Mouse (Mus musculus) C2C12 (cell line): ENCODE measurements around the gene Olfr523. TPM values are rescaled to one million over a fixed set of nuclear protein-coding genes. Genes with fewer than 3 reads are reported as not detected.

Source experiments
- H3K27me3 ChIP-seq: one replicate; pipeline ENCODE4 v1.6.1; 2011; ENCODE audit not compliant: control insufficient read depth, insufficient read depth, insufficient read length
- H3K36me3 ChIP-seq: one replicate; pipeline ENCODE4 v1.6.1; 2011; ENCODE audit not compliant: control insufficient read depth, insufficient read depth
- H3K4me3 ChIP-seq: one replicate; pipeline ENCODE4 v1.5.1; 2011; ENCODE audit warnings: mild to moderate bottlenecking, control low read depth; ENCODE audit not compliant: poor library complexity, insufficient read depth, severe bottlenecking
- H3K79me2 ChIP-seq: one replicate; pipeline ENCODE4 v1.6.1; 2011; ENCODE audit not compliant: control insufficient read depth, insufficient read depth
- H3K79me3 ChIP-seq: one replicate; pipeline ENCODE4 v1.6.1; 2011; ENCODE audit warnings: low read depth, control low read depth
- H3ac ChIP-seq: one replicate; pipeline ENCODE3; 2011; ENCODE audit warnings: low read depth; ENCODE audit not compliant: control insufficient read depth, insufficient read length
- CEBPB ChIP-seq: IDR thresholded peaks from one replicate; pipeline ENCODE4 v1.6.1; 2011; ENCODE audit warnings: low read depth, mild to moderate bottlenecking, control low read depth, moderate library complexity
- CTCF ChIP-seq: IDR thresholded peaks from one replicate; pipeline ENCODE4 v1.5.1; 2011; ENCODE audit not compliant: control insufficient read depth, insufficient read depth, insufficient read length
- FOSL1 ChIP-seq: IDR thresholded peaks from one replicate; pipeline ENCODE4 v1.8.0; 2011; ENCODE audit warnings: mild to moderate bottlenecking, low read length; ENCODE audit not compliant: poor library complexity, insufficient read depth, severe bottlenecking
- MAX ChIP-seq: IDR thresholded peaks from one replicate; pipeline ENCODE4 v1.6.1; 2011; ENCODE audit warnings: mild to moderate bottlenecking, control low read depth
- MYOD1 ChIP-seq: IDR thresholded peaks from one replicate; pipeline ENCODE4 v1.6.1; 2011; ENCODE audit warnings: low read depth; ENCODE audit not compliant: control insufficient read depth, insufficient read length
- MYOG ChIP-seq: IDR thresholded peaks from one replicate; pipeline ENCODE4 v1.6.1; 2011; ENCODE audit not compliant: control insufficient read depth, insufficient read length; ENCODE audit errors: extremely low read depth
- USF1 ChIP-seq: IDR thresholded peaks from one replicate; pipeline ENCODE4 v1.6.1; 2011; ENCODE audit warnings: low read depth, mild to moderate bottlenecking, control low read depth, moderate library complexity
- polyA plus RNA-seq: library from polyadenylated mRNA; unstranded; fragments of >200 nt; fragmentation: generic; extraction: Trizol; gene quantifications from one replicate; pipeline ENCODE4 v1.2.1, GENCODE M21; 2012; ENCODE audit warnings: missing spikeins

Olfr523 gene
- polyA plus RNA-seq, 1 experiment, result not detected

GRCm38 (mm10) chr7:140170863-140171262 lies 2.2 kb upstream of the Olfr523 start:
- no peaks in the 10 kb centered on the region for H3K27me3 ChIP-seq
- no peaks in the 10 kb centered on the region for H3K79me2 ChIP-seq
- no peak overlapping the region for H3K4me3 ChIP-seq
- no peaks in the 10 kb centered on the region for H3K79me3 ChIP-seq
- H3ac ChIP-seq, result no peak overlapping the region
- TF ChIP-seq FOSL1, result no peak
- TF ChIP-seq CTCF, result no peak
- no peak for TF ChIP-seq CEBPB
- TF ChIP-seq MYOG, result no peak
- no peaks in the 10 kb centered on the region for H3K36me3 ChIP-seq

DNA sequence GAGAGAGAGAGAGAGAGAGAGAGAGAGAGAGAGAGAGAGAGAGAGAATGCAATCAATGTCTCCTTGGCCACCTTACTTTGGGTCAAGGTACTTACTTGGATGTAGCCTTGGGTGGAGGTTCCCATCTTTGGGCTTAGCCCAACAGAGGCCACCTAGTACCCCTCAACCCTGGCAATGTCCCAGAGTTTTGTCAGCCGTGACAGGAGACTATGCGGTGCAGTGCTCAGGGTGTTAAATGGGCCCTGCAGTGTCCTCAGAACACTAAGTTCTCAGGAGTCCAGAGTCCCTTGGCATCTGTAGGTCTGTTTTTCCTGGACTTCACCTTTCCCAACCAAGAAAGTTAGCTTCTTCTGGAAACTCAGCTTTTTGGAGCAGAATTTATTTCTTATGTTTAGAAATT lies 6.2 kb downstream of the Olfr523 start:
- TF ChIP-seq CTCF (no peak), USF1 (no peak), MYOG (no peak), FOSL1 (no peak), MYOD1 (no peak), CEBPB (no peak), MAX (no peak)
- Histone ChIP-seq H3K79me3 (no peaks in the 10 kb centered on the region), H3K4me3 (no peak overlapping the region), H3K36me3 (no peaks in the 10 kb centered on the region), H3K27me3 (peaks cover 10% of the 10 kb centered on the region), H3ac (no peak overlapping the region), H3K79me2 (no peaks in the 10 kb centered on the region)

GRCm38 (mm10) chr7:140180692-140181091 lies 7.7 kb downstream of the Olfr523 start:
- TF ChIP-seq CEBPB (no peak), CTCF (no peak), FOSL1 (no peak), USF1 (no peak), MYOG (no peak), MAX (no peak), MYOD1 (no peak)
- Histone ChIP-seq H3K79me2 (no peaks in the 10 kb centered on the region), H3ac (no peak overlapping the region), H3K36me3 (no peaks in the 10 kb centered on the region), H3K4me3 (no peak overlapping the region), H3K27me3 (peaks cover 10% of the 10 kb centered on the region), H3K79me3 (no peaks in the 10 kb centered on the region)

DNA sequence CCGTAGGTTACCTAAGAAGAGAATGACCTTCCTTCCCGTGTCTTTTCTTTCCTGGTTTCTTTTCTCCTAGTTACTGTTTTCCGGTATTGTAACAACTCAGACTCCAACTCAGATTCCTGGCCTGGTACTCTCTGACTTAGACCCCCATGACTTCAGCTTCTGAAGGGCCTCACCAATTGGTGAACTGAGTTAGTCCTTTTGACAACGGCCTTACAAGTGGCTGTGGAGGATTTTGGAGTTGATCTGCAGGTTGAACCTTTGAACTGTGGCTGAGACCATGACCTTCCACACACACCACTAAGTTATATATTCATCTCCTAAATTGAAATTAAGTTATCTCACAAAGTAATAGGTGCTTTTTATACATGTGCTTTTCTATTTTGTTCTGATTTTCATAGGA lies 11.2 kb downstream of the Olfr523 start:
- Histone ChIP-seq H3K79me3 (no peaks in the 10 kb centered on the region), H3K36me3 (no peaks in the 10 kb centered on the region), H3K79me2 (no peaks in the 10 kb centered on the region), H3ac (no peak overlapping the region), H3K4me3 (no peak overlapping the region), H3K27me3 (peaks cover 4% of the 10 kb centered on the region)
- TF ChIP-seq MYOG, result no peak
- no peak for TF ChIP-seq MAX
- TF ChIP-seq MYOD1, result no peak
- no peak for TF ChIP-seq CTCF
- no peak for TF ChIP-seq USF1
- TF ChIP-seq CEBPB, result no peak
- TF ChIP-seq FOSL1, result no peak

- H3ac ChIP-seq, result no peak overlapping the region
- no peak overlapping the region for H3K4me3 ChIP-seq
- peaks cover 4% of the 10 kb centered on the region for H3K27me3 ChIP-seq
- H3K36me3 ChIP-seq, result no peaks in the 10 kb centered on the region
- H3K79me2 ChIP-seq, result no peaks in the 10 kb centered on the region
- TF ChIP-seq CTCF, result peak; percentile 44
- TF ChIP-seq FOSL1, result no peak
- H3K79me3 ChIP-seq, result no peaks in the 10 kb centered on the region
Measured at GRCm38 (mm10) chr7:140186646-140187620, 13.9 kb downstream of the Olfr523 start.
